Mouse (Mus musculus) hindbrain, postnatal 0 days (tissue): ENCODE measurements around the gene Nbr1. TPM values are rescaled to one million over a fixed set of nuclear protein-coding genes. Genes with fewer than 3 reads are reported as not detected.
A peak's percentile ranks its signal among the peaks of the same experiment; 100 is the strongest.
"Not testable (repeated sequence)": the region's sequence is repeated elsewhere in the genome, so short reads cannot be mapped to it uniquely, and the experiment has no call there.

Experiments used
- ATAC-seq: fragments of 200-750 bp; cut with Nextera tagmentation; 2 replicates; pipeline ENCODE4 v1.8.0; 2017; ENCODE audit warnings: mild to moderate bottlenecking, moderate TSS enrichment, moderate library complexity
- DNase-seq: peaks from one replicate; pipeline ENCODE4 v3.0.0-alpha.2; 2015; ENCODE audit warnings: low spot score
- H3K27ac ChIP-seq: fragments of 300-500 bp; sonication (generic); 2 replicates; pipeline ENCODE4 v1.5.1; 2014; ENCODE audit warnings: mild to moderate bottlenecking
- H3K27me3 ChIP-seq: fragments of 300-500 bp; sonication (generic); 2 replicates; pipeline ENCODE4 v1.6.1; 2014; ENCODE audit warnings: low read length, mixed read lengths; ENCODE audit not compliant: insufficient read depth
- H3K36me3 ChIP-seq: fragments of 300-500 bp; sonication (generic); 2 replicates; pipeline ENCODE4 v1.6.1; 2014; ENCODE audit warnings: low read length, mixed read lengths; ENCODE audit not compliant: insufficient read depth
- H3K4me1 ChIP-seq: fragments of 300-500 bp; sonication (generic); 2 replicates; pipeline ENCODE4 v1.6.1; 2014; ENCODE audit warnings: antibody characterized with exemption, low read length, mixed read lengths; ENCODE audit not compliant: insufficient read depth
- H3K4me2 ChIP-seq: fragments of 300-500 bp; sonication (generic); 2 replicates; pipeline ENCODE4 v1.6.1; 2014; ENCODE audit warnings: low read depth, mild to moderate bottlenecking, low read length, moderate library complexity, mixed read lengths
- H3K4me3 ChIP-seq: fragments of 300-500 bp; sonication (generic); 2 replicates; pipeline ENCODE4 v1.5.1; 2014; ENCODE audit warnings: low read length
- H3K9ac ChIP-seq: fragments of 300-500 bp; sonication (generic); replicated peaks from 2 replicates; pipeline ENCODE4 v1.6.1; 2014; ENCODE audit warnings: mild to moderate bottlenecking, low read length, moderate library complexity, mixed read lengths
- H3K9me3 ChIP-seq: fragments of 300-500 bp; sonication (generic); 2 replicates; pipeline ENCODE4 v1.6.1; 2016; ENCODE audit warnings: low read length, mixed read lengths
- CTCF ChIP-seq: IDR thresholded peaks from 2 replicates; pipeline ENCODE4 v1.5.1; 2016; ENCODE audit warnings: antibody characterized with exemption, control low read depth, low read depth
- WGBS: fragments of 180-500 bp; shearing (Covaris S2); extraction: QIAGEN DNeasy Blood & Tissue Kit; methylation state at CpG from one replicate; pipeline ENCODE4 v1.1.7; 2014; 5-methylcytosine and 5-hydroxymethylcytosine counted together
- polyA plus RNA-seq: library from polyadenylated mRNA; unstranded; fragments of >200 nt; fragmentation: Nextera tagmentation; extraction: Ambion mirVana; gene quantifications from 2 replicates; pipeline ENCODE4 v1.2.1, GENCODE M21; 2015
- total RNA-seq: library from RNA; depleted of rRNA; stranded (reverse); fragments of >200 nt; gene quantifications from 2 replicates; pipeline ENCODE4 v1.2.3, GENCODE M21; 2014

Nbr1 gene
- total and polyA plus RNA-seq, 2 experiments from 2014 or later, result 53.9 to 152 TPM

GRCm38 (mm10) chr11:101582054-101583035 is 30.4 kb downstream of the Nbr1 start, which contains the start of gene Tmem106a:
Gene Tmem106a, plus strand, starts transcription at chr11:101582242.
- no peak within 1 kb of the TSS for H3K27ac ChIP-seq
- no peaks in the 10 kb centered on the region for H3K27me3 ChIP-seq
- 0 out of 2 replicates have a peak, but pooled peaks cover 6% of the 10 kb centered on the region for H3K4me1 ChIP-seq
- ATAC-seq (no peak), DNase-seq (peak; percentile 55)
- no peaks in the 10 kb centered on the region for H3K9me3 ChIP-seq
- peak within 1 kb of the TSS; percentile 40; the same call in 1 of the 2 replicates for H3K9ac ChIP-seq
- peak within 1 kb of the TSS; percentile 33 for H3K4me3 ChIP-seq
- WGBS, result 22% methylated on average over 30 of the region's 31 CpGs
- H3K4me2 ChIP-seq, result peak within 1 kb of the TSS; percentile 56
- peaks cover 26% of the 10 kb centered on the region for H3K36me3 ChIP-seq
- no peak for TF ChIP-seq CTCF

- WGBS, result 91% methylated on average over 2 of the region's 2 CpGs
- TF ChIP-seq CTCF, result no peak
- Histone ChIP-seq H3K27me3 (no peaks in the 10 kb centered on the region), H3K27ac (no peak overlapping the region), H3K4me3 (no peak overlapping the region), H3K36me3 (peaks cover 17% of the 10 kb centered on the region), H3K4me1 (0 out of 2 replicates have a peak, but pooled peaks cover 6% of the 10 kb centered on the region), H3K9ac (no peak overlapping the region), H3K4me2 (no peak overlapping the region), H3K9me3 (no peaks in the 10 kb centered on the region)
- DNase-seq, result no peak
- ATAC-seq, result no peak
These were observed 31.3 kb downstream of the Nbr1 start for GRCm38 (mm10) chr11:101583205-101583604.

GRCm38 (mm10) chr11:101585031-101585430 is 33.1 kb downstream of the Nbr1 start:
- not testable (repeated sequence) for H3K9me3 ChIP-seq, H3K27ac ChIP-seq, ATAC-seq, H3K4me2 ChIP-seq, H3K27me3 ChIP-seq, H3K36me3 ChIP-seq, H3K9ac ChIP-seq, H3K4me3 ChIP-seq, DNase-seq, H3K4me1 ChIP-seq
- 97% methylated on average over 1 of the region's 1 CpGs for WGBS

- no peak overlapping the region for H3K27ac ChIP-seq
- 77% methylated on average over 4 of the region's 4 CpGs for WGBS
- H3K9ac ChIP-seq, result no peak overlapping the region
- no peak overlapping the region for H3K4me2 ChIP-seq
- no peaks in the 10 kb centered on the region for H3K9me3 ChIP-seq
- 0 out of 2 replicates have a peak, but pooled peaks cover 6% of the 10 kb centered on the region for H3K4me1 ChIP-seq
- DNase-seq, result no peak
- TF ChIP-seq CTCF, result no peak
- H3K4me3 ChIP-seq, result no peak overlapping the region
- H3K36me3 ChIP-seq, result no peaks in the 10 kb centered on the region; the same call in 1 of the 2 replicates
- H3K27me3 ChIP-seq, result no peaks in the 10 kb centered on the region
- ATAC-seq, result no peak
These were observed 33.9 kb downstream of the Nbr1 start for GRCm38 (mm10) chr11:101585805-101586204.

- no peaks in the 10 kb centered on the region for H3K27me3 ChIP-seq
- no peak for TF ChIP-seq CTCF
- H3K9me3 ChIP-seq, result no peaks in the 10 kb centered on the region
- no peak overlapping the region for H3K4me3 ChIP-seq
- WGBS, result 89% methylated on average over 10 of the region's 10 CpGs
- H3K27ac ChIP-seq, result no peak overlapping the region
- H3K9ac ChIP-seq, result no peak overlapping the region
- no peaks in the 10 kb centered on the region for H3K4me1 ChIP-seq
- ATAC-seq, result no peak
- no peaks in the 10 kb centered on the region for H3K36me3 ChIP-seq
- no peak overlapping the region for H3K4me2 ChIP-seq
- no peak for DNase-seq
These were observed 35.7 kb downstream of the Nbr1 start for GRCm38 (mm10) chr11:101587676-101588075.

- no peak overlapping the region for H3K4me2 ChIP-seq
- no peaks in the 10 kb centered on the region for H3K27me3 ChIP-seq
- no peak overlapping the region for H3K27ac ChIP-seq
- no peak overlapping the region for H3K4me3 ChIP-seq
- no peaks in the 10 kb centered on the region for H3K36me3 ChIP-seq
- H3K9ac ChIP-seq, result no peak overlapping the region
- no peaks in the 10 kb centered on the region for H3K9me3 ChIP-seq
- ATAC-seq (no peak), DNase-seq (no peak)
- 90% methylated on average over 7 of the region's 7 CpGs for WGBS
- no peak for TF ChIP-seq CTCF
- H3K4me1 ChIP-seq, result no peaks in the 10 kb centered on the region
These were observed 36.9 kb downstream of the Nbr1 start for GRCm38 (mm10) chr11:101588868-101589267.

- Histone ChIP-seq H3K27ac (no peak overlapping the region), H3K36me3 (no peaks in the 10 kb centered on the region), H3K9me3 (no peaks in the 10 kb centered on the region), H3K4me1 (no peaks in the 10 kb centered on the region), H3K9ac (no peak overlapping the region), H3K4me3 (no peak overlapping the region), H3K4me2 (no peak overlapping the region), H3K27me3 (no peaks in the 10 kb centered on the region)
- peak; percentile 78 for TF ChIP-seq CTCF
- peak; percentile 64 for DNase-seq
- 29% methylated on average over 5 of the region's 5 CpGs for WGBS
- ATAC-seq, result no peak
These were observed 37.5 kb downstream of the Nbr1 start for GRCm38 (mm10) chr11:101589444-101589843.
